Mouse (Mus musculus): ENCODE measurements at regions not wholly inside any gene's neighbourhood (a gene's known extent, or its start where the extent isn't known, plus 50 kb on each side); places are given as distances from the start of the nearest gene placed in this dataset.

DNA sequence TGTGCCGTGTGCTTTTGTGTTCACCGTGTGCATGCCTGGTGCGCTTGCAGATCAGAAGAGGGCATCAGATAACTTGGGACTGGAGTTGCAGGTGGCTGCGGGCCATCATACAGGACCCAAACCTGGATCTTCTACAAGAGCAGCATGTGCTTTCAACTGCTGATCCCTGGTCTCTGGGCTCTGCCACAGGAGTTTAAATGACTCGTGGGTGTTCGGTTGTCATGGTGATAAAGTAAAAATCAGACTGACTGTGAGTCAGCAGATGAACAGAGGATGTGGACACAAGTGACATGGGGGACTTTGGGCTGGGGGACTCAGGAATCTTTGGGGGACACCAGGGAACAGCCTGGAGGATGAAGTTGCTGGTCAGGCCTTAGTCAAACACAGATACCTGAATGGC is 274.4 kb downstream of the Ajap1 start:
- TF ChIP-seq CTCF (IDR thresholded peaks at IDR 0.05; ENCODE audit: low read depth, low read length) (no peak), POLR2A (IDR thresholded peaks at IDR 0.05; ENCODE audit: insufficient read depth, low read length) (no peak)

All from ES-Bruce4 (cell line).